Mouse (Mus musculus): ENCODE measurements around the gene Nin.

GRCm38 (mm10) chr12:69965644-69966043 lies 147.9 kb downstream of the Nin start:
- TF ChIP-seq MAX (IDR thresholded peaks at IDR 0.05; ENCODE audit: low read depth) (no peak), POLR2A (IDR thresholded peaks at IDR 0.05; ENCODE audit: insufficient read length, low read depth) (no peak), MYOG (IDR thresholded peaks at IDR 0.05; ENCODE audit: control insufficient read depth in 1 of 3, insufficient read depth in 1 of 3, insufficient read length in 2 of 3, low read depth in 2 of 3) (no peak), MYOD1 (IDR thresholded peaks at IDR 0.05; ENCODE audit: control insufficient read depth in 1 of 3, insufficient read length in 2 of 3, low read depth in 2 of 3) (no peak), POLR2AphosphoS2 (IDR thresholded peaks at IDR 0.05; ENCODE audit: insufficient read length, low read depth) (no peak)
